Mouse (Mus musculus) large intestine, adult 2 months (tissue): ENCODE measurements around the gene Zfp944. TPM values are rescaled to one million over a fixed set of nuclear protein-coding genes. Genes with fewer than 3 reads are reported as not detected.
A peak's percentile ranks its signal among the peaks of the same experiment; 100 is the strongest.
"Not testable (repeated sequence)": the region's sequence is repeated elsewhere in the genome, so short reads cannot be mapped to it uniquely, and the experiment has no call there.

ENCODE experiments used
- DNase-seq: peaks from one replicate; pipeline ENCODE4 v3.0.0-alpha.2; 2012; ENCODE audit warnings: low read depth, low spot score
- WGBS: fragments of 180-500 bp; shearing (Covaris S2); methylation state at CpG from one replicate; pipeline ENCODE4 v1.1.7; 2018; 5-methylcytosine and 5-hydroxymethylcytosine counted together
- polyA plus RNA-seq: library from polyadenylated mRNA; depleted of rRNA; stranded (reverse); fragments of >200 nt; gene quantifications from 2 replicates; pipeline ENCODE4 v1.2.3, GENCODE M21; 2012; rRNA removed

Zfp944 gene
- 1.7 and 3.0 TPM in 2 replicates for polyA plus RNA-seq

GRCm38 (mm10) chr17:22361101-22361781 is at the start of gene Zfp944, which contains the start of gene Zfp758:
Gene Zfp944 (minus strand): TSS chr17:22361400.
Gene Zfp758 (plus strand): TSS chr17:22361453.
- WGBS = under 1% methylated on average over 33 of the region's 43 CpGs
- not testable (repeated sequence) for DNase-seq

- no peak for DNase-seq
- WGBS = 69% methylated on average over 2 of the region's 2 CpGs
Observed at GRCm38 (mm10) chr17:22410756-22411155, 49.6 kb upstream of the Zfp944 start.

- DNase-seq = no peak
- WGBS = 95% methylated on average over 3 of the region's 3 CpGs
Observed at GRCm38 (mm10) chr17:22363895-22364294, 2.7 kb upstream of the Zfp944 start.

GRCm38 (mm10) chr17:22360572-22360971 is 628 bp downstream of the Zfp944 start:
- 20% methylated on average over 5 of the region's 5 CpGs for WGBS
- DNase-seq = no peak

GRCm38 (mm10) chr17:22352794-22353193 is 8.4 kb downstream of the Zfp944 start:
- no peak for DNase-seq

- DNase-seq = not testable (repeated sequence)
- 0% methylated on average over 2 of the region's 2 CpGs for WGBS
Observed at GRCm38 (mm10) chr17:22315247-22315646, 46.0 kb downstream of the Zfp944 start.

GRCm38 (mm10) chr17:22314730-22315226 is 46.4 kb downstream of the Zfp944 start, which contains the start of gene CT030661.1:
Gene CT030661.1 (minus strand): TSS chr17:22314837.
- under 1% methylated on average over 20 of the region's 20 CpGs for whole genome bisulfite sequencing
- peak; percentile 98 for DNase-seq

GRCm38 (mm10) chr17:22314219-22314618 is 47.0 kb downstream of the Zfp944 start:
- WGBS = 0% methylated on average over 3 of the region's 3 CpGs
- DNase-seq = not testable (repeated sequence)

Other genes with a start within 250 kb of the Zfp944 start
- 0.15 TPM in 2 replicates for gene Zfp947, start 195.2 kb downstream of the Zfp944 start, polyA plus RNA-seq
- 0.42 and 0.48 TPM in 2 replicates for gene Zfp994, start 135.8 kb downstream of the Zfp944 start, polyA plus RNA-seq
- 0.74 and 1.0 TPM in 2 replicates for gene CT030661.1, start 46.6 kb downstream of the Zfp944 start, polyA plus RNA-seq
- 0.41 and 0.88 TPM in 2 replicates for gene Zfp758, start 53 bp upstream of the Zfp944 start, polyA plus RNA-seq
- gene Zfp946, start 62.8 kb upstream of the Zfp944 start, polyA plus RNA-seq = 3.5 and 6.0 TPM in 2 replicates
- not detected in 2 replicates for gene Vmn2r111, start 212.1 kb upstream of the Zfp944 start, polyA plus RNA-seq
- not detected in 2 replicates for gene Vmn2r112, start 239.6 kb upstream of the Zfp944 start, polyA plus RNA-seq